Mouse (Mus musculus): ENCODE data around the gene Ccdc77.
"Not testable (repeated sequence)": the region's sequence is repeated elsewhere in the genome, so short reads cannot be mapped to it uniquely, and the experiment has no call there.

The Ccdc77 gene

GRCm38 (mm10) chr6:120318303-120318940, 45.8 kb downstream of the Ccdc77 start:
- in situ Hi-C loops (cut with MboI; ENCODE audit: unreplicated experiment in 2 of 2): loop anchor here in 1 of 2 experiments (10.0 kb wide), 1 partner anchor 854 kb away; no protein-coding TSS in a partner anchor

DNA sequence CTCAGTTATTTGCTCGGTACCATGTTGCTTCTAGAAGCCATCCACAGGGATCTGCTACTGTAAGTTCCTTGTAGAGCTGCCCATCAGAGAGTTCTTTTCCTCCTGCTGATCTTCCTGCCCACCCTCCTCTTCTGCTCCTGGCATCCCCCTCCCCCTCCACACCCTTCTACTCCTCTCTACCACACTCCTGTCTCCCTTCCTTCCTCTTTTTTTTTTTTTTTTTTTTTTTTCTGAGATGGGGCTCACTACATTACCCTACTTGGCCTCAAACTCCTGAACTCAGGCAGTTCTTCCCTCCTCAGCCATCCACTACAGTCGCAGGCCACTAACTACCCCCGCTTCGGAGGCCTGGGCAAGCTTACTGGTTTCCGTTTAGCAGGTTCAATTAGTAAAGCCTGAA, 51.7 kb downstream of the Ccdc77 start:
- in situ Hi-C loops (cut with MboI; ENCODE audit: unreplicated experiment in 2 of 2): loop anchor here in 1 of 2 experiments (10.0 kb wide), 1 partner anchor 848 kb away; no protein-coding TSS in a partner anchor

DNA sequence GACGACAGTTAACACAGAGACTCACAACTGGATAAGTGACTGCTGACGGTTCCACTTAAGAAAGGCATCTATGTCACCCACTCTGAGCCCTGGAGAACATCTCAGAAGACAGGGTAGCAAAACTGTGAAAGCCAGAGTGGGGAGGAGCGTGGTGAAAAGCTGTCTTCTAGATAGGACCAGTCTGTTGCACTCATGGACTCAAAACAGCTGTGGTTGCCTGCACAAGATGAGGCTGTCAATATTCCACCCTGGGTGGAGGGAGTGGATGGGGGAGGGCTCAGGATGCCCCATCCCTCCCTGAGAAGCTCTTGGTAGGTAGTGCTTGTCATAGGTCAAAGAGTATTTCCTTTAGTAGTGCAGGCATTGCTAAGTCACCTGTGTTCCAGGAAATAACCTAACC, 54.4 kb downstream of the Ccdc77 start:
- in situ Hi-C loops (cut with MboI; ENCODE audit: unreplicated experiment in 2 of 2): loop anchor here in 1 of 2 experiments (10.0 kb wide), 1 partner anchor 845 kb away; no protein-coding TSS in a partner anchor

- in situ Hi-C loops (cut with MboI; ENCODE audit: unreplicated experiment in 2 of 2): no loop called here
Observed at GRCm38 (mm10) chr6:120309338-120309737, 54.8 kb downstream of the Ccdc77 start.

GRCm38 (mm10) chr6:120306859-120307594, 57.1 kb downstream of the Ccdc77 start:
- in situ Hi-C loops (cut with MboI; ENCODE audit: unreplicated experiment in 2 of 2): no loop called here

GRCm38 (mm10) chr6:120302755-120303316, 61.3 kb downstream of the Ccdc77 start:
- in situ Hi-C loops (cut with MboI; ENCODE audit: unreplicated experiment in 2 of 2): no loop called here

- in situ Hi-C loops (cut with MboI; ENCODE audit: unreplicated experiment in 2 of 2): no loop called here
Observed at GRCm38 (mm10) chr6:120301137-120301536, 63.0 kb downstream of the Ccdc77 start.

- in situ Hi-C loops (cut with MboI; ENCODE audit: unreplicated experiment in 2 of 2): not testable (repeated sequence)
Observed at GRCm38 (mm10) chr6:120296589-120296988, 67.6 kb downstream of the Ccdc77 start.

DNA sequence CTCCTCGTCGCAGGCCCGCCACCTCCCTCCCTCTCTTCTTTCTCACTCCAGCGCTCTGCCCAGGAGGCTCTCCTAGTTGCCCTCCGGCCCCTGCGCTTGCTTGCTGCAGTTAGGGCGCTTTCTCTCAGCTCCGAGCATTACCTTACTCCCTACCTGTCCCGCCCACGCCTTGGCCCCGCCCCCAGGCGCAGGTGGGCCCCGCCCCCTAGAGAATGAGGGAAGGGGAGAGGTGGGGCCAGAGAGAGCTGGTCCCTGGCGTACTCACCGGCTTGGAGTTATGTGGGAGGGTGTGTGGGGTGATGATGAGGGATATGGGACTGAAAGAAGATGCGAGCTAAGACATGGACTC, 69.4 kb downstream of the Ccdc77 start:
- in situ Hi-C loops (cut with MboI; ENCODE audit: unreplicated experiment in 2 of 2): no loop called here

- in situ Hi-C loops (cut with MboI; ENCODE audit: unreplicated experiment in 2 of 2): no loop called here
Observed at GRCm38 (mm10) chr6:120294056-120294784, 70.0 kb downstream of the Ccdc77 start, which contains the start of the genes D330020A13Rik and B4galnt3. Gene D330020A13Rik (plus strand): TSS chr6:120294364. Gene B4galnt3 (minus strand): TSS chr6:120294559.

DNA sequence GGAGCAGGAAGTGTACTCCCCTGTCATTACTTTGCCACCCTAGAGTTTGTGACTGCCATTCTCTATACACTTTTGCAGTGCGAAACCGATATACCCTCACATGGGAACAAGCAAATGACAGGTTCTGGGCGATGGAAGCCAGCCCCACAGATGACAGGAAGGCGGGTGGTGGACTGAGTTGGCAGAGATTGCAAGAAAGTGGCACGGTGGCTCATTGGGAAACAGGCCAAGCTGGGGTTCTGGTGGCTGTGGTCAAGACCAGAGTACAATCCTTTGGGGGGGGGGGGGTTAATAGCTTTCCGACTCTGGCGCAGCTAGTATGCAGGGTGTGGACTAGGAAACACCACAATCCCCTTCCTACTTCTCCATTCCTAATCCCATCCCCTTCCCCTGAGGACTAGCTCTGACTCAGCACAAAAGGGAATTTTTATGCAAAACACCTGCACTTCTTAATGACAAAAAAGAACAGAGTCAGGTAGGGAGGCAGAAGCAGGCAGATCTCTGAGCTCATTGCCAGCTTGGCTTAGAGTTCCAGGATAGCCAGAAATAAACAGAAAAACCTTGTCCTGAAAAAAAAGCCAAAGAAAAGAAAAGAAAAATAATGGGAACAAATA, 72.7 kb downstream of the Ccdc77 start:
- in situ Hi-C loops (cut with MboI; ENCODE audit: unreplicated experiment in 2 of 2): no loop called here

GRCm38 (mm10) chr6:120289430-120289829, 74.7 kb downstream of the Ccdc77 start:
- in situ Hi-C loops (cut with MboI; ENCODE audit: unreplicated experiment in 2 of 2): no loop called here

GRCm38 (mm10) chr6:120288541-120288940, 75.6 kb downstream of the Ccdc77 start:
- in situ Hi-C loops (cut with MboI; ENCODE audit: unreplicated experiment in 2 of 2): no loop called here

DNA sequence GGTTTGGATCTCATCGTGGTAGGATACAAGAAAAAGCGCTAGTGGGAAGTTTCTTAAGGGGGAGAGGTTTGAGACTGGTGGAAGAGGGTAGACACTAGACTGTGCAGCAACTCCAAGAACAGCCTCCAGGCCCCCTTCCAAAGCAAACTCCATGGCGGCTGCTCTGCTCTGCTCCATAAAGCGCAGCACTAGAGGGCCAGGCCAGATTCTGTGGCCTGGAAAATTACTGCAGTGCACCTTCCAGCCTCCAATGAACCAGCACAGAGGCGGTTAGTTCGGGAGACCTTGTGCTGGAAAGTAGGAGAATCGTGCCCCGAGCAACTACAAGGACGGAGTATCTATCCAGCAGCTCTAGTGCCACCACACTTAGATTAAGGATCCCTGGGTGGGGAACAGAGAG, 76.9 kb downstream of the Ccdc77 start:
- in situ Hi-C loops (cut with MboI; ENCODE audit: unreplicated experiment in 2 of 2): no loop called here

DNA sequence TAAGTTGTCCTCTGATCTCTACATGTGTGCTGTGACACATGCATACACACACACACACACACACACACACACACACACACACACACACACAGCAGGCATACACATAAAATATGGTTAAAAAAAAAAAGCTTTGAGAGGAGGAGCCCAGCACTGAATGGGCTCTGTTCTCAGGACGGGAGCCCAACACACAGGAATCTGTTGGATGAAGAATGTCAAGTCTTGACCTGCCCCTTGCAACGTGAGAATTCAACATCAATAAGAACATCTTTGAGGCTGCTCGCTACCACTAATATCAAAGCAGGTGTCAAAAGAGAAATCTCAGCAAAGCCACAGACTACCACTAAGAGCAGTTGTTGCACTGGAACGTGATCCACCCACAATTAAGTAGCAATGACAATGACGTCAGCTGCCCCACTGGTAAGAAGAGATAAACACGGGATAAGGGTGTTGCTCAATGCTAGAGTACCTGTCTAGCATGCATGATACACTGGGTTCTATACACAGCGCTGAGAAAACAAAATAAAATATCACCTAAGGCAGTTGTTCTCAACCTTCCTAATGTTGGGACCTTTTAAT, 87.2 kb downstream of the Ccdc77 start:
- in situ Hi-C loops (cut with MboI; ENCODE audit: unreplicated experiment in 2 of 2): no loop called here

DNA sequence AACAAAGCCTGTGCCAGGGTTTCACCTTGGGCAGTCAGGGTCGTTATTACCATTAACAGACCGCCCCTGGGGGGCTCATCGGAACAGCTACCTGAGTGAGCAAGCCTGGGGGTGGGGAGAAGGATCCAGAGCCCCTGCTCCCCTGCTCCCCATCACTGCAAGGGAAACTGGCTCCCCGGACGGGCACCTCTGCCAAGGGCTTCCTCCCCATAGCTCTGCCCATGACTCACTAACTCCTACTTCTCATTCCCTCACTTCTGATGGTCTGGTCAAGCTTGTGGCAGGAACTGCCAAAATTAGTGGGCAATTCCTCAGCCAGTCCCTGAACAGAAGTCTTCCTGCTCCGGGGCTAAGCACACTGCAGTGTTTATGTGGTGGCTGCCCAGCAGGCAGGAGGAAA, 88.9 kb downstream of the Ccdc77 start:
- in situ Hi-C loops (cut with MboI; ENCODE audit: unreplicated experiment in 2 of 2): no loop called here

DNA sequence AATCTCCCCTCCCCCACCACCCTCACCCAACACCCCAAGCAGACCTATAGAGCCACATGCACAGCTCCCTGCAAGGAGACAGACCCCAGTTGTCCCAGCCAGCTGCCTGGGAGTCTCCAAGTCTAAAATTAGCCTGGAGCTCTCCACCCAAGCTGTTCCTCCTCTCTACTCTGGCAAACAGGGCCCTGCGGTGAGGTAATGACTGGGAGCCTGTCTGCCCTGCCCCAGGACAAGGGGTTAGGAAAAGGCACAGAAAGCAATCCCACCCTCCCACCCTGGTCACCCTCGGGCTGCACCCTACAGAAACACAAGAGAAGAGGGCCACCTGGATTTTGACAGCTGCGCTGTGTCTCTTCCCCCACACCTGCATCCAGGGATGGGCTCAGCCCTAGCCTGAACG, 89.3 kb downstream of the Ccdc77 start:
- in situ Hi-C loops (cut with MboI; ENCODE audit: unreplicated experiment in 2 of 2): loop anchor here in 1 of 2 experiments (25.0 kb wide), 1 partner anchor 1038 kb away; the partner anchor contains the start of gene Cacna2d4

All from v-Abl transformed pro-B cells (cell line).